Mouse (Mus musculus) myocyte (in vitro differentiated cells): Measurements from ENCODE around the gene Hspg2. TPM values are rescaled to one million over a fixed set of nuclear protein-coding genes. Genes with fewer than 3 reads are reported as not detected.

Experiments used
- H3K27me3 ChIP-seq: one replicate; pipeline ENCODE4 v1.6.1; 2011; ENCODE audit not compliant: control insufficient read depth, insufficient read depth, insufficient read length
- H3K36me3 ChIP-seq: one replicate; pipeline ENCODE4 v1.6.1; 2011; ENCODE audit not compliant: control insufficient read depth, insufficient read depth
- H3K4me2 ChIP-seq: one replicate; pipeline ENCODE4 v1.6.1; 2011; ENCODE audit warnings: low read depth, control low read depth
- H3K4me3 ChIP-seq: one replicate; pipeline ENCODE4 v1.5.1; 2011; ENCODE audit warnings: mild to moderate bottlenecking, control low read depth, moderate library complexity
- H3K79me2 ChIP-seq: one replicate; pipeline ENCODE4 v1.6.1; 2011; ENCODE audit not compliant: control insufficient read depth, insufficient read depth
- H3ac ChIP-seq: one replicate; pipeline ENCODE4 v1.6.1; 2011; ENCODE audit not compliant: control insufficient read depth, insufficient read length
- CEBPB ChIP-seq: IDR thresholded peaks from 2 replicates; pipeline ENCODE4 v1.6.1; 2011; ENCODE audit warnings: mild to moderate bottlenecking, moderate library complexity; ENCODE audit not compliant: poor library complexity, insufficient read depth, severe bottlenecking
- E2F4 ChIP-seq: IDR thresholded peaks from one replicate; pipeline ENCODE4 v1.6.1; 2011; ENCODE audit warnings: mild to moderate bottlenecking, control low read depth, moderate library complexity; ENCODE audit not compliant: insufficient read depth
- MAX ChIP-seq: IDR thresholded peaks from one replicate; pipeline ENCODE4 v1.6.1; 2011; ENCODE audit warnings: low read depth, mild to moderate bottlenecking, control low read depth
- MYOD1 ChIP-seq, 3 experiments: IDR thresholded peaks; one replicate each; pipeline ENCODE4 v1.6.1; 2011; ENCODE audit warnings: control low read depth in 2 of 3, low read depth in 2 of 3, mild to moderate bottlenecking in 2 of 3, moderate library complexity in 1 of 3; ENCODE audit not compliant: insufficient read length in 2 of 3, control insufficient read depth in 1 of 3
- MYOG ChIP-seq, 3 experiments: IDR thresholded peaks; one replicate each; pipeline ENCODE4 v1.6.1; 2011; ENCODE audit warnings: control low read depth in 2 of 3, low read depth in 2 of 3, mild to moderate bottlenecking in 2 of 3; ENCODE audit not compliant: insufficient read length in 2 of 3, control insufficient read depth in 1 of 3, insufficient read depth in 1 of 3
- POLR2A ChIP-seq: IDR thresholded peaks from one replicate; pipeline ENCODE4 v1.6.1; 2011; ENCODE audit warnings: low read depth, mild to moderate bottlenecking, control low read depth, moderate library complexity; ENCODE audit not compliant: insufficient read length
- POLR2AphosphoS2 ChIP-seq: IDR thresholded peaks from one replicate; pipeline ENCODE4 v1.6.1; 2011; ENCODE audit warnings: low read depth, control low read depth; ENCODE audit not compliant: insufficient read length
- REST ChIP-seq: IDR thresholded peaks from one replicate; pipeline ENCODE4 v1.6.1; 2011; ENCODE audit warnings: mild to moderate bottlenecking, control low read depth, moderate library complexity; ENCODE audit not compliant: insufficient read depth, insufficient read length
- SRF ChIP-seq: IDR thresholded peaks from one replicate; pipeline ENCODE4 v1.6.1; 2011; ENCODE audit warnings: low read depth; ENCODE audit not compliant: control insufficient read depth, insufficient read length
- TCF12 ChIP-seq: IDR thresholded peaks from one replicate; pipeline ENCODE4 v1.6.1; 2011; ENCODE audit warnings: mild to moderate bottlenecking, control low read depth; ENCODE audit not compliant: poor library complexity, insufficient read depth, severe bottlenecking
- TCF3 ChIP-seq: IDR thresholded peaks from one replicate; pipeline ENCODE4 v1.6.1; 2011; ENCODE audit warnings: low read depth, control low read depth; ENCODE audit not compliant: insufficient read length
- USF1 ChIP-seq: IDR thresholded peaks from one replicate; pipeline ENCODE4 v1.6.1; 2011; ENCODE audit warnings: low read depth, mild to moderate bottlenecking, control low read depth, moderate library complexity
- polyA plus RNA-seq: library from polyadenylated mRNA; unstranded; fragments of >200 nt; fragmentation: generic; extraction: Trizol; gene quantifications from one replicate; pipeline ENCODE4 v1.2.1, GENCODE M21; 2012; ENCODE audit warnings: missing spikeins

The Hspg2 gene
- polyA plus RNA-seq, 1 experiment: 209 TPM

DNA sequence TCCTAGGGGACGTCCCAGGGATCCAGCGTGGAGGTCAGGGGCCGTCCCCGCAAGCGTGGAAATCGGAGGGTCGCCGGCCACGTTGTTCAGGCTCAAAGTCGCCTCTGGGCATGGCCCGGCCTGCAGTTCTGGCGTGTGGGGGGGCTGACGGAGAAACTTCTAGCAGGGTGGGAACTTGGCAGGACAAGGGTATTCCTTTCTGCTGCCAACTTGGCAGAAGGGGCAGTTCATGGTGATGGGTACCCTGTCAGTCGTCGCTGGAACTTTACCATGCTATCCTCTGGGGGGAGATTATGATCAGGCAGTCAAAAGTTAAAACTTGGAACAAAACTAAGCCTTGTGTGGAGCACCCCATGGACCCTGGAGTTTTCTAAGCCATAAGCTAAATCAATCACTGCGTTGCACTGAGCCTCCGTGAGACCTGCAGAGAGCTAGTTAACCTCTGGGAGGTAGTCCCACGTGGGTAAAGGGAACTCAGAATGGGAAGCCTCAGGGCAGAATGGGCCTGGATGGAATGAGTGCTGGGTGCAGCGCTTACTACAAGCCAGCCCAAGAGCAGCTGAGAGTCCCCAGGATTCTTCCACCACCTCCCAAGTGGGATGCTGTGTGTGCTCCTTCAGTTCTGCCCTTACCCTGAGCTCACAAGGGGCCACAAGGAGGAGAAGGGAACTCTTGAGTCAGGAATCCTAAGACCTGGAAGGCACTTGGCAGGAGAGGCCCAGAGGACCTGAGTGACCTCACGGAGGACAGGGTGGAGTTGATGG is 694 bp downstream of the Hspg2 start:
- Histone ChIP-seq H3ac (peak overlapping the region; percentile 85), H3K36me3 (no peaks in the 10 kb centered on the region), H3K4me2 (peak overlapping the region; percentile 97), H3K79me2 (peaks cover 53% of the 10 kb centered on the region), H3K4me3 (peak overlapping the region; percentile 97), H3K27me3 (no peaks in the 10 kb centered on the region)
- TF ChIP-seq MAX: no peak
- TF ChIP-seq CEBPB: no peak
- no peak for TF ChIP-seq TCF3
- no peak for TF ChIP-seq MYOG (IDR thresholded peaks at IDR 0.05; ENCODE audit: control insufficient read depth in 1 of 3, insufficient read depth in 1 of 3, insufficient read length in 2 of 3, low read depth in 2 of 3)
- no peak for TF ChIP-seq POLR2A
- TF ChIP-seq E2F4: no peak
- no peak for TF ChIP-seq USF1
- TF ChIP-seq POLR2AphosphoS2: no peak
- no peak for TF ChIP-seq SRF
- TF ChIP-seq MYOD1 (IDR thresholded peaks at IDR 0.05; ENCODE audit: control insufficient read depth in 1 of 3, insufficient read length in 2 of 3, low read depth in 2 of 3): no peak
- TF ChIP-seq TCF12: no peak
- TF ChIP-seq REST: no peak

DNA sequence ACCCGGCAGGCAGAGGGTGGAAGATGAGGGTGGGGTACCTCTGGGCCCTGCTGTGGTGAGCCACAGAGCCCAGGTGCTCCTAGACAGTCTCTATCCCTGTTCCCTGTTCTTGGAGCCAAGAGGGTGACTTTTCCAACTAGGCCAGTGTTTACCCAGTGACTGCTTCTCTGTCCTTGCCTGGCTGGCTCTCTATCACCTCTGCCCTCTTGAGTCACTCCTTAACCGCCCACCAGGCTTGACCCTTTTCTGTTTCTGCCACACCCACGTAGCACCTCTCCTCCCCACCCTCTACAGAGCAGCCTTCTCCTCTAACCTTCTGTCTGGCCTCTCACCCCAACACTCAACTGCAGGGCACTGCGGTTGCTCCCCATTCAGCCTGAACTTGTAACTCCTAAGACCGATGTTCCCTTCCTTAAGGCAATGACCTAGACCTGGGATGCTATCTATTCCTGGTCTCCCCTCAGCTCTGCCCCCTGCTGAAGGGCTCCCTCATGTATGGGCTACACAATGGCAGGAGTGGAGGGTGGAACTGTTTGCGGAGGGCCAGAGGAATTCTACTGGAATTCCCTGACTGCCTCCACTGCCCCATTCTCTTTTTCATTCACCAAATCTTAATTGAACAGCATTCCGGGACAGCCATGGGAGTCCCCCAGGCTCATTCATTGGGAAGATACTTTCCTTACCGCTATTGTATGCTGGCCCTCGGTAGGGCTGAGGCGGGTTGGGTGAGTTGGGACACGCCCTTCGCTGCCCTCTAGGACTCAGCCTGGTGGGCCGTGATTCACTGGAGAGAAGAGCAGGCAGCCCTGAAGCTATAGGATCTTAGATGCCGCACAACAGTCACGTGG is 1.5 kb downstream of the Hspg2 start:
- no peaks in the 10 kb centered on the region for H3K36me3 ChIP-seq
- TF ChIP-seq MYOG (IDR thresholded peaks at IDR 0.05; ENCODE audit: control insufficient read depth in 1 of 3, insufficient read depth in 1 of 3, insufficient read length in 2 of 3, low read depth in 2 of 3) (no peak), MYOD1 (IDR thresholded peaks at IDR 0.05; ENCODE audit: control insufficient read depth in 1 of 3, insufficient read length in 2 of 3, low read depth in 2 of 3) (no peak), REST (no peak), POLR2A (peak; percentile 37)
- peak overlapping the region; percentile 85 for H3ac ChIP-seq
- peaks cover 61% of the 10 kb centered on the region for H3K79me2 ChIP-seq
- H3K4me3 ChIP-seq: peak overlapping the region; percentile 97
- H3K4me2 ChIP-seq: peak overlapping the region; percentile 97
- H3K27me3 ChIP-seq: no peaks in the 10 kb centered on the region

GRCm38 (mm10) chr4:137470701-137471317 is 2.2 kb downstream of the Hspg2 start:
- TF ChIP-seq USF1: peak; percentile 11
- no peak for TF ChIP-seq CEBPB
- Histone ChIP-seq H3K4me2 (peak overlapping the region; percentile 97), H3K4me3 (peak overlapping the region; percentile 97), H3K27me3 (no peaks in the 10 kb centered on the region), H3K79me2 (peaks cover 69% of the 10 kb centered on the region), H3ac (peak overlapping the region; percentile 85), H3K36me3 (no peaks in the 10 kb centered on the region)

DNA sequence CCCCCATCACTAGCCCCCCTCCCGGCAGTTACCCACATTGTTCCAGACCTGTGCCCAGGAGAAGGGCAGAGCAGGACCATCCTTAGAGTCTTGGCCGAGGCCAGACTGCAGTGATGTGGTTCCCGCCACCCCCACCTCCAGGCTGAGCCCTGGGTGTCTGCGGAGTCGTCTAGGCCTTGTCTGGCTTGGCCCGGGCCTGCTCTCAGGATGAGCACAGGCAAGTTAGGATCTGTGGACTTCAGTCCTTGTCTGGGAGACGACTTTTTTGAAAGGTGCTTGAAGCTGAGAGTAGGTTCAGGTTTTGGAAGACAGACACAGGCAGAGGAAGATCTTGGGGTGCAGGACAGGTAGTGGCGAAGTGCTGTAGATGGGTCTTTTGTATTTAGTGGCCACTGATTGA is 2.8 kb downstream of the Hspg2 start:
- peak overlapping the region; percentile 97 for H3K4me3 ChIP-seq
- TF ChIP-seq POLR2AphosphoS2 (no peak), CEBPB (no peak), MYOG (IDR thresholded peaks at IDR 0.05; ENCODE audit: control insufficient read depth in 1 of 3, insufficient read depth in 1 of 3, insufficient read length in 2 of 3, low read depth in 2 of 3) (no peak), E2F4 (no peak), MAX (no peak), USF1 (no peak), TCF12 (no peak), REST (no peak), MYOD1 (IDR thresholded peaks at IDR 0.05; ENCODE audit: control insufficient read depth in 1 of 3, insufficient read length in 2 of 3, low read depth in 2 of 3) (no peak)
- H3ac ChIP-seq: peak overlapping the region; percentile 85
- peak overlapping the region; percentile 97 for H3K4me2 ChIP-seq
- H3K27me3 ChIP-seq: no peaks in the 10 kb centered on the region
- no peaks in the 10 kb centered on the region for H3K36me3 ChIP-seq
- H3K79me2 ChIP-seq: peaks cover 70% of the 10 kb centered on the region

- Histone ChIP-seq H3K4me3 (peak overlapping the region; percentile 97), H3K4me2 (peak overlapping the region; percentile 97), H3K79me2 (peaks cover 81% of the 10 kb centered on the region), H3ac (peak overlapping the region; percentile 12), H3K36me3 (no peaks in the 10 kb centered on the region), H3K27me3 (no peaks in the 10 kb centered on the region)
- no peak for TF ChIP-seq POLR2AphosphoS2
- no peak for TF ChIP-seq SRF
- no peak for TF ChIP-seq POLR2A
- TF ChIP-seq MYOD1 (IDR thresholded peaks at IDR 0.05; ENCODE audit: control insufficient read depth in 1 of 3, insufficient read length in 2 of 3, low read depth in 2 of 3): no peak
- no peak for TF ChIP-seq TCF12
- no peak for TF ChIP-seq REST
- TF ChIP-seq TCF3: no peak
- TF ChIP-seq MAX: no peak
- no peak for TF ChIP-seq CEBPB
- no peak for TF ChIP-seq E2F4
- no peak for TF ChIP-seq USF1
- no peak for TF ChIP-seq MYOG (IDR thresholded peaks at IDR 0.05; ENCODE audit: control insufficient read depth in 1 of 3, insufficient read depth in 1 of 3, insufficient read length in 2 of 3, low read depth in 2 of 3)
Observed at GRCm38 (mm10) chr4:137473240-137473639, 4.7 kb downstream of the Hspg2 start.
